Mouse (Mus musculus): ENCODE measurements around the gene Slc38a3. TPM values are rescaled to one million over a fixed set of nuclear protein-coding genes. Genes with fewer than 3 reads are reported as not detected.

The Slc38a3 gene
- polyA plus RNA-seq (2012; ENCODE audit: insufficient read depth, insufficient read length, low replicate concordance, missing spikeins): not detected in 2 replicates

- H3K4me1 ChIP-seq (ENCODE audit: control insufficient read depth, insufficient read depth, low read length): peaks cover 12% of the 10 kb centered on the region; the same call in 1 of the 2 replicates
- H3K4me3 ChIP-seq (ENCODE audit: insufficient read depth, low read depth, low read length): no peak within 1 kb of the TSS
- whole genome bisulfite sequencing: 93% methylated on average over 9 of the region's 9 CpGs
- TF ChIP-seq CTCF (IDR thresholded peaks at IDR 0.05; ENCODE audit: insufficient read depth, low read depth, low read length): no peak
- no peak for TF ChIP-seq POLR2A (IDR thresholded peaks at IDR 0.05; ENCODE audit: insufficient read depth, low read depth, low read length)
- H3K27ac ChIP-seq (ENCODE audit: insufficient read depth, low read depth, low read length): no peak within 1 kb of the TSS
Measured at GRCm38 (mm10) chr9:107669480-107669945, at the start of gene Slc38a3. TSS of gene Slc38a3 (minus strand) at chr9:107669530.

- no peak overlapping the region for H3K27ac ChIP-seq (ENCODE audit: insufficient read depth, low read depth, low read length)
- 60% methylated on average over 6 of the region's 6 CpGs for WGBS
- H3K4me1 ChIP-seq (ENCODE audit: control insufficient read depth, insufficient read depth, low read length): peaks cover 8% of the 10 kb centered on the region
- H3K4me3 ChIP-seq (ENCODE audit: insufficient read depth, low read depth, low read length): no peak overlapping the region
- no peak for TF ChIP-seq POLR2A (IDR thresholded peaks at IDR 0.05; ENCODE audit: insufficient read depth, low read depth, low read length)
- TF ChIP-seq CTCF (IDR thresholded peaks at IDR 0.05; ENCODE audit: insufficient read depth, low read depth, low read length): no peak
Measured at GRCm38 (mm10) chr9:107716951-107717350, 47.6 kb upstream of the Slc38a3 start.

GRCm38 (mm10) chr9:107715632-107716031 lies 46.3 kb upstream of the Slc38a3 start:
- WGBS: 96% methylated on average over 2 of the region's 2 CpGs
- Histone ChIP-seq H3K4me1 (ENCODE audit: control insufficient read depth, insufficient read depth, low read length) (peaks cover 8% of the 10 kb centered on the region), H3K4me3 (ENCODE audit: insufficient read depth, low read depth, low read length) (no peak overlapping the region), H3K27ac (ENCODE audit: insufficient read depth, low read depth, low read length) (no peak overlapping the region)
- TF ChIP-seq POLR2A (IDR thresholded peaks at IDR 0.05; ENCODE audit: insufficient read depth, low read depth, low read length): no peak
- no peak for TF ChIP-seq CTCF (IDR thresholded peaks at IDR 0.05; ENCODE audit: insufficient read depth, low read depth, low read length)

- TF ChIP-seq POLR2A (IDR thresholded peaks at IDR 0.05; ENCODE audit: insufficient read depth, low read depth, low read length): no peak
- WGBS: 46% methylated on average over 12 of the region's 12 CpGs
- peaks cover 17% of the 10 kb centered on the region for H3K4me1 ChIP-seq (ENCODE audit: control insufficient read depth, insufficient read depth, low read length)
- H3K27ac ChIP-seq (ENCODE audit: insufficient read depth, low read depth, low read length): no peak overlapping the region
- no peak overlapping the region for H3K4me3 ChIP-seq (ENCODE audit: insufficient read depth, low read depth, low read length)
Measured at GRCm38 (mm10) chr9:107714221-107714952, 45.1 kb upstream of the Slc38a3 start.

GRCm38 (mm10) chr9:107709697-107710483 lies 40.6 kb upstream of the Slc38a3 start, which contains the start of gene Sema3f:
TSS of gene Sema3f (minus strand) at chr9:107710475.
- H3K4me1 ChIP-seq (ENCODE audit: control insufficient read depth, insufficient read depth, low read length): peaks cover 43% of the 10 kb centered on the region
- no peak for TF ChIP-seq CTCF (IDR thresholded peaks at IDR 0.05; ENCODE audit: insufficient read depth, low read depth, low read length)
- no peak for TF ChIP-seq POLR2A (IDR thresholded peaks at IDR 0.05; ENCODE audit: insufficient read depth, low read depth, low read length)
- H3K4me3 ChIP-seq (ENCODE audit: insufficient read depth, low read depth, low read length): peak within 1 kb of the TSS; percentile 69
- WGBS: 3% methylated on average over 85 of the region's 86 CpGs
- no peak within 1 kb of the TSS for H3K27ac ChIP-seq (ENCODE audit: insufficient read depth, low read depth, low read length)

- peaks cover 36% of the 10 kb centered on the region for H3K4me1 ChIP-seq (ENCODE audit: control insufficient read depth, insufficient read depth, low read length)
- H3K4me3 ChIP-seq (ENCODE audit: insufficient read depth, low read depth, low read length): peak overlapping the region; percentile 69
- 1% methylated on average over 54 of the region's 55 CpGs for WGBS
- no peak for TF ChIP-seq CTCF (IDR thresholded peaks at IDR 0.05; ENCODE audit: insufficient read depth, low read depth, low read length)
- no peak for TF ChIP-seq POLR2A (IDR thresholded peaks at IDR 0.05; ENCODE audit: insufficient read depth, low read depth, low read length)
- H3K27ac ChIP-seq (ENCODE audit: insufficient read depth, low read depth, low read length): no peak overlapping the region
Measured at GRCm38 (mm10) chr9:107709096-107709696, 39.9 kb upstream of the Slc38a3 start.

- Histone ChIP-seq H3K4me3 (ENCODE audit: insufficient read depth, low read depth, low read length) (peak overlapping the region; percentile 69), H3K27ac (ENCODE audit: insufficient read depth, low read depth, low read length) (no peak overlapping the region), H3K4me1 (ENCODE audit: control insufficient read depth, insufficient read depth, low read length) (peaks cover 39% of the 10 kb centered on the region)
- TF ChIP-seq POLR2A (IDR thresholded peaks at IDR 0.05; ENCODE audit: insufficient read depth, low read depth, low read length) (no peak), CTCF (IDR thresholded peaks at IDR 0.05; ENCODE audit: insufficient read depth, low read depth, low read length) (no peak)
- WGBS: 19% methylated on average over 21 of the region's 21 CpGs
Measured at GRCm38 (mm10) chr9:107708439-107709095, 39.2 kb upstream of the Slc38a3 start.

- H3K4me3 ChIP-seq (ENCODE audit: insufficient read depth, low read depth, low read length): peak overlapping the region; percentile 69
- H3K4me1 ChIP-seq (ENCODE audit: control insufficient read depth, insufficient read depth, low read length): peaks cover 41% of the 10 kb centered on the region
- no peak overlapping the region for H3K27ac ChIP-seq (ENCODE audit: insufficient read depth, low read depth, low read length)
- WGBS: 10% methylated on average over 17 of the region's 17 CpGs
- TF ChIP-seq CTCF (IDR thresholded peaks at IDR 0.05; ENCODE audit: insufficient read depth, low read depth, low read length) (no peak), POLR2A (IDR thresholded peaks at IDR 0.05; ENCODE audit: insufficient read depth, low read depth, low read length) (no peak)
Measured at GRCm38 (mm10) chr9:107707701-107708438, 38.5 kb upstream of the Slc38a3 start.
